Mouse (Mus musculus) mouse trophoblast stem cell (cell line): ENCODE measurements around the gene Vdac2.

Experiments
- in situ Hi-C, 2 experiments: fragments of 300-500 bp; cut with MseI, MboI; formaldehyde crosslinking; loops; 2 replicates in 1 of 2; 3 replicates in 1 of 2; pipeline ENCODE4 v1.15.1; 2025

The Vdac2 gene

DNA sequence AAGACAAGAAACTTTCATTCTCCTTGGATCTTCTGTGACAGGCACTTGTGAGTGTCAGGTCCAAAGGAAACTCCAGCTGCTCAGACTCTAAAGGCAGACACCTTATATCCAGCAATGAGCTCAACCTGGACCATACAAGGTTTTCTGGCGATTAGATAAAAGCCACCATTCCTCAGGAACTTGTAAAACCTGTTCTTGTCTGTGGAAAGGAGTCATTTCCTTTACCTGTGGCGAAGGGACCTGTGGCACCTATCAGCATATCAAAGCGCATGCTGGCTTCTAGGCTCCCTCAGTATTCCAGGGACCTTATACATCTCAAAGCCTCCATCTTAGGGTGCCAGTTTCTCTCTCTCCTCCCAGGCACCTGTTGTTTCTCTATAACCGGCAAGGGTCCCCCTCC is 7.6 kb upstream of the Vdac2 start:
- in situ Hi-C loops: no loop called here

DNA sequence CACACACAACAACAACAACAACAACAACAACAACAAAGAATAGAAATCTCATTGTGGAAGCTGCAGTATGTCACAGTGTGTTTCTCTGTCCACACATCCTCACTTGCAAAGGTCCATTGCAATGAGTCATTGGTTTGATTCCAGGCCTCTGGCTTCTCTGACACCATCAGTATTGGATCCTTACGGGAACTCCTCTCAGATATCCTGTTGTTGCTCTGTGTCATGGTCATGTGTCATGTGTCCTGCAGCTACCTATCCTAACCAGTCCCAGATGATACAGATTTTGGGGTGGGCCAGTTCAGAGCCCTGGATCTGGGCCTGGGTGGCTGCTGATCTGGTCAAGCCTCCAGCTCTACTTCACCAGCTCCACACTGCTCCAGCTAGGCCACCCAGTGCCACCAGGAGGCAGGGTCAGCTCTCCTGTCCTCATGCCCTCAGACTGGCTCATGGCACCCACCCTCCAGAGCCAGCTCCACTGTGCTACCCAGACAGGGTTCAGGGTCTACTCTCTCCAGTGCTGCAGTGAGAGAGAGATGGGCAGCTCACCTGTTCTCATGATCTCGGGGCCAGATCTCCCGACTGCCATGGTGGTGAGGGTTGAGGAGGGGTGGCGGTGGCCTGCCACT is 4.0 kb upstream of the Vdac2 start:
- in situ Hi-C loops: no loop called here

DNA sequence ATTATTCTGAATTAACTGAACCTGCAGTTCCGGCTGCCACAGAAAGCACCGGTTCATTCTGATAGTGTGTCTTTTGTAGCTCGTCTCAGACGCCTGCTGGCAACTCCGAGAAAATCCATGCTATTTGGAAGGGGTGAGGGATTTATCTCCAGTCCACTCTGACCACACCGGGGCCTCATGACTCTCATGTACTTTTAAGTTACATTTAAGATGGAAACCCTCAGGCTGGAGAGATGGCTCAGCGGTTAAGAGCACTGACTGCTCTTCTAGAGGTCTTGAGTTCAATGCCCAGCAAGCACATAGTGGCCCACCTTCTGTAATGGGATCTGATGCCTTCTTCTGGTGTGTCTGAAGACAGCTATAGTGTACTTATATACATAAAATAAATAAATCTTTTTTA is 2.7 kb upstream of the Vdac2 start:
- in situ Hi-C loops: no loop called here

DNA sequence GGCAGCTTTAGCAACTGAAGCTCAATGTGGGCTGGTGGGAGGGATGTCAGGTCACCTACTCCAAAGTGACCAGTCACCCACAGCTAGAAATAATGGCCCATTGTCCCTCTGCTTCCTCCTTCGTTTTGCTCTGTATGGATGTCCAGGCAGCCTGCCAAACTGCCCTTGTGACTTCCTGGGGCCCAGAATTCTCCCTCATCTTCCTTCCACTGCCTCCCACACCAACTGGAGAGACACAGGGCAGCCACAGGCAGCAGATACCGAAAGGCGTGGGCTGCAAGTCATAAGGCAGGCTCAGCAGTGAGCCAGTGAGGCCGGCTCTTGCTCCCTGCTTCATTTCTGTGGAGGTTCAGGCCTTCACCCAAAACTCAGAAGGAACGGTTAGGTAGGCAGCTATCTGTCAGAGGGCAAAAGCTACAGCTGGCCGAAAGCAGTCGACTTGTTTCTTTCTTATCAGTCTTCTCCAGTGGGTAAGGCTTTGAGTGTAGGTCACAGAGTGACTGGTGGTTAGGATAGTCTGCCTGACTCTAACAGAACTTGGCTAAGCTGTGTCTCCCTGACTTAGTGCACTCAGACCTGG is 2.2 kb upstream of the Vdac2 start:
- in situ Hi-C loops: no loop called here

DNA sequence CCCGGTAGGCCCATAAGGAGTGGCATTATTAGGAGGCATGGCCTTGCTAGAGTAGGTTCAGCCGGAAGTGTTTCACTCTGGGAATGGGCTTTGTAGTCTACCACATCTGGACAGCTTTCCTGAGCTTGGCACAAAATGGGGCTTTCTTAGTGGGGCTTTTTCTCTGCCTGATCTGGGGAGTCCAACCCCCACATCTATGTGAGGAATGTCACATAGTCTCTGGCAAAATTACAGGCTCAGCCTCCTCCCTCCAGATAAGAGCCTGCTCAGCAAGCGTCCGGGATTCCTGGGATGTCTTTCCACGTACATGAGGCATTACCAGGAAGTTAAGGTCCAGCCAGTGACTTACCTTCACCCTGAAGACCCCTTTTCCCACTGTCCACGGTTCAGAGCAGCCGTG is 1.1 kb upstream of the Vdac2 start:
- in situ Hi-C loops: no loop called here

DNA sequence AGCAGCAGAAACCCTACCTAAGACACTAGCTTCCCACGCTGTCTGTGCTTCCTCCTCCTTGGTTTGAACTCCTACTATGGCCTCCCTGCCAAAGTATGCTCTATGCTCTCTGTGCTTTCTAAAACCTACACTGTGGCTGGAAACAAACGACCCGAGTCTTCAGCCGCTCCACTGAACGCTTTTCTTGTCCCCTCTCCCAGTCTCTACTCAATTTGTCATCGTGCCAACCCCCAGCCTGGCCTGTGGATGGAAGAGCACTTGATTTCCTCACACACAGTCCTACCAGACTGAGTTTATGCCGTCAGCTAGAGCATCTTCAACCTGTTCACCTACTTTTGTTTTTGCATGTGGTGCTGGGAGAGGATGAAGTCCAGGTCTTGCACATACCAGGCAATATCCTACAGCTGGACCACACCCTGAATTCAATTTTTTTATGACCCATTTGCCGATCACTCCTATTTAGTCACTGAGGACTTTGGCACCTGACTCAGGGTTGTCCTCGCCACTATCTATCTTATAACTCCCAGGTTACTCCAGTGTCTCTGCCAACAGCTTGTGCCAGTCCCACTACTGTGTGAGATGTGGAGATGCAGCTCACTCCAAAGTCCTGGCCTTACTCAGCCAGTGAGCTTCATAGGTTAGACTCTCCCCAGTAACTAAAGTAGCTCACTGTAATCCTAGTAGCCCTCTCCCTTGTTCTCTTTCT is 901 bp downstream of the Vdac2 start:
- in situ Hi-C loops: no loop called here

DNA sequence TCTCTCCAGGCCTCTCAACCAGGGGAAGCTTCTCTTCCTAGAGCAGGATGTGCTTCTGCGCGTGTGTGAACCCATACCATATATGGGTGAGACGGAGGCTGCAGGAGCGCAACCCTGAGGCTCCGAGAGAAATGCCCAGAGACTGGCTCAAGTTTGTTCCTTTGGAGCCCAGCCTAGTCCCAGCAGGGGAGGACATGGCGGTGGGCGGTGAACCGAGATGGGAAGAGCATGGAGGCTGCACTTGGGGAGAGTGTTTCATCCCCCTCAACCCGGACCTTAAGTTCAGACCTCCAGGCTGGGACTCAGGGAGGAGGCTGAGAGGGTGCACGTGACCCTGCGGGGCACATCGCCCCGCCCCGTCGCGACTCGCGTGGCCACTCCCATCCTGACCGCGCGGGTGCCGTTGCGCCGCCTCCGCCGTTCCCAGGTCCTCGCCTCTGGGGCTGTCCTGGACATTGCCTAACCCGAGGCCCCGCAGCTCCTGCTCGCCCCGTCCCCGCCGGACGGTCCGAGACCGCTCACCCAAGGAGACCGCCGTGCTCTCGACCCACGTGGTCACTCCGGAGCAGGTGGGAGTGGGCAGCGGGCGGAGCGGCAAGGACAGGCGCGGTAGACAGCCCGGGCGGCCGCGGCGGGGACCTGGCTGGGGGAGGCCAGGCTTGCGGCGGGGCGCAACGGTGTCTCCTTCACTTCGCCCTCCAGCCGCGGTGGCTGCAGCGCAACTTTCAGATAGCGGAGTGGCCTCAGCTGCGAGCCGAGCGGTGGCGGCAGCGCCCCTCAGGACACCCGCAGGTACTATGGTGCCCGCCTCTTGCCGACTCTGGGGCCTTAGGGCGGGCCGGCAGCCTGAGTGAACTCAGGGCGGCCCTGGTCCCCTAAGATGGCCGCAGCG is 6.1 kb downstream of the Vdac2 start:
- in situ Hi-C loops: no loop called here

DNA sequence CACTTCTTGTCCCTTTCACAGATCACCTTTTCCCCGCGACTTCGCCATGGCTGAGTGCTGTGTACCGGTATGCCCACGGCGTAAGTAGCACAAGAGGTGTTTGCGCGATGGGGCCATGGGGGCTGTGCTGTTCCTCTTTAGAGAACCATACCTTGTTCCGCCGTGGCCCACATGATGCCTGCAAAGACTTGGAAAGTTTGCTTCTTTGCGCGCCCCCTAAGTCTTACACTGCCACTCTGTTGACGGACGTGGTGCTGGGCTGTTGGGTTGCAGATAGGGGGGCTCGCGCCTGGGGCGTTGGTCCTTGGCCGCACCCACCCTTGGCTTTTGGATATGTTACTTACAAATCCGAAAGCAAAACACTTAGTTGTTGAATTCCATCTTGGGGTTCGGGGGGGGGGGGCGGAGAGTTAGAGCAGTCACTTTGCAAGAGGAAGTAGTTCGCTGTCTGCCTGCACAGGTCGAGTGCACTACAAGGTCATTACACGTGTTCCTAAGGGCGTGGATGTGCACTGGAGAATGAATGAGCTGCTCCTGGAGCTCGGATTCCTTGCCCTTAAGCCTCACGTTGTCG is 6.9 kb downstream of the Vdac2 start:
- in situ Hi-C loops: no loop called here

DNA sequence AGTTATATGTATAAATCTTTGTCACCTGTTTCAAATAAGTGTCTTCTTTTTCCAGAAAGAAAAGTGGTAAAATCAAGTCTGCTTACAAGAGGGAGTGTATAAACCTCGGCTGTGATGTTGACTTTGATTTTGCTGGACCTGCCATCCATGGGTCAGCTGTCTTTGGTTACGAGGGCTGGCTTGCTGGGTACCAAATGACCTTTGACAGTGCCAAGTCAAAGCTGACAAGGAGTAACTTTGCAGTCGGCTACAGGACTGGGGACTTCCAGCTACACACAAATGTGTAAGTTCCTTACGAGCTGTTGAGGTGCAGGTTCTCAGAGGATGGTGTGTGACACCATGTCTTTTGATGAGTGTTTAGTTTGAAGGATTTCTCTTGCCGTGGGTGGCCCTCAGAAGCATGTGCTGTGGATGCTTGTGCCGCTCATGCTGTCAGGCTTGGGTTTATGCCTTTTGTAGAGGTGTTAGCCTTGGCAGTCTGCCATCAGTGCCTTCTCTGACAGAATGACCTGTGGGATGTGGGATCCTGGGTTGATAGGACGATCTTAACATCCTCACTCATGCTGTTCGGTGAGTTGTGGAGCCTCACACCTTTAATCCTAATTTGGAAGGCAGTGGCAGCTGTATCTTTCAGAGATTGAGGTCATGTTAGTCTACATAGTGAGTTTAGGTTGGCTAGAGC is 13.4 kb downstream of the Vdac2 start:
- in situ Hi-C loops: no loop called here

DNA sequence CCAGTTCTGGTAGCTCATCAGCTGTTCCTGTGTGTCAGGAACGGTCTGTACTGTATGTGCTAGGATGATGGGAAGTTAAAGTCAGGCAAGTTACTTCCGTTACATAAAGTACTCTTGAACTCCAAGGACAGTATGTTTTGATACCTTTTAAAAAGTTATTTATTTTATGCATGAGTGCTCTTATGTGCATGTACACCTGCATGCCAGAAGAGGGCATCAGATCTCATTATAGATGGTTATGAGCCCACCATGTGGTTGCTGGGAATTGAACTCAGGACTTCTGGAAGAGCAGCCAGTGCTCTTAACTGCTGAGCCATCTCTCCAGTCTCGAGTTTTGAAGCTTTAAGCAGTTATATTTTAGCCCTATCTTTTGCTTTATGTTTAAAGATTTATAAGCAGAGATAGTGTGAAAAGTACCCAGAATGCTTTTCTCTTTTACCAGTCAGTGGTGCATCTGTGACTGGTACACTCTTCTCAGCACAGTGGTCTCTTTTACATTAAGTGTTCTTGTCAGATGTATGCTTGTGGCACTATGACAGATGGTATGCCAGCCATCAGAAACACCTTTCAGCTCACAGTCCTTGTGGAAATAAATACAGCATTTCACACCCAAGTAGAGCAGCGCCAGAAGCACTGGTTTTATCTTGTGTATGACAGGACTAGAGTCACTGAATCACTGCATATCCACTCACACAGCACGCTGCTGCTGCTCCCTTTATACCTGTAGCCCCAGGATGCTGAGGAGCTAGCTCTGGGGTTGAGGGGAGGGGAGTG is 17.0 kb downstream of the Vdac2 start:
- in situ Hi-C loops: no loop called here

DNA sequence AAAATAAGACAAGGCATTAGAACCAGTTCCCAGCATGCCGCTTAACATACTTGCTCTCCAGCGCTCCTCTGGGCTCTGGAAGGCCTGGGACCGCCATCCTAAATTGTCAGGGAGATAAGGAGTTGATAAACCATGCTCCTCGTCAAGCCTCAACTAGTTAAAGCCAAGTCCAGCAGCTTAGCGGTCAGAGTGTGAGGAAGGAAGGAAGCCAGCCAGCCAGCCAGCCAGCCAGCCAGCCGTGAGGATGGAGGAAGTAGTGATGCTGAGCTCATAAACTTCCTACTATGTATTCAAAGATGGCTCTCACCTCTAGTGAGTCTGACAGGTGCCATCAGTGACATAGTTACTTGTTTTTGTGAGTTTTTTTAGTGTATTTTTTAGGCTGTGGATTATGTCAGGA is 18.2 kb downstream of the Vdac2 start:
- in situ Hi-C loops: no loop called here

DNA sequence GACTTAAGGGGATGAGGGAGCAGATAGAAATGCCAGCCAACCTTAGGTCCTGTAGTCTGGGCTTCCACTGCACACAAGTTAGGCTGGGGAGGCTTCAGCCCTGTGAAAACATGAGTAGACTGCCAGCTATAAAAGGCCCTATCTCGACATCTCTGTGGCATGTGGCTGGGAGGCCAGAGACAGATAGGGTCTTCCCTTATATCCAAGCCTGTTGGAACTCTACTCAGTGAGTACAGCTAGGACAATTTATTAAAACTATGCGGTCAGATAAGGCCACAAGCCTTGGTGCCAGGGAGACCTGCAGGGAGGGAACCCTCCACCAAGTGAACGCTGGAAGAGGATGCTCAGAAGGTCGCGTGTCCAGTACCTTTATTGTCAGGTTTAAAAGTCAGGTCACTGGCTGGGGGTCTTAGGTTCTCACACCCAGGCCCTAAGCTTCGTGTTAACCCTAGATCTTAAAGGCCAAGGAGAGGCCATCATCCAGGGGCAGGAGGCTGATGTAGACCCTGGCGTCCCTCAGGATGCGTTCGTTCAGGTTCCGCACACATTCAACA is 21.9 kb downstream of the Vdac2 start:
- in situ Hi-C loops: no loop called here

DNA sequence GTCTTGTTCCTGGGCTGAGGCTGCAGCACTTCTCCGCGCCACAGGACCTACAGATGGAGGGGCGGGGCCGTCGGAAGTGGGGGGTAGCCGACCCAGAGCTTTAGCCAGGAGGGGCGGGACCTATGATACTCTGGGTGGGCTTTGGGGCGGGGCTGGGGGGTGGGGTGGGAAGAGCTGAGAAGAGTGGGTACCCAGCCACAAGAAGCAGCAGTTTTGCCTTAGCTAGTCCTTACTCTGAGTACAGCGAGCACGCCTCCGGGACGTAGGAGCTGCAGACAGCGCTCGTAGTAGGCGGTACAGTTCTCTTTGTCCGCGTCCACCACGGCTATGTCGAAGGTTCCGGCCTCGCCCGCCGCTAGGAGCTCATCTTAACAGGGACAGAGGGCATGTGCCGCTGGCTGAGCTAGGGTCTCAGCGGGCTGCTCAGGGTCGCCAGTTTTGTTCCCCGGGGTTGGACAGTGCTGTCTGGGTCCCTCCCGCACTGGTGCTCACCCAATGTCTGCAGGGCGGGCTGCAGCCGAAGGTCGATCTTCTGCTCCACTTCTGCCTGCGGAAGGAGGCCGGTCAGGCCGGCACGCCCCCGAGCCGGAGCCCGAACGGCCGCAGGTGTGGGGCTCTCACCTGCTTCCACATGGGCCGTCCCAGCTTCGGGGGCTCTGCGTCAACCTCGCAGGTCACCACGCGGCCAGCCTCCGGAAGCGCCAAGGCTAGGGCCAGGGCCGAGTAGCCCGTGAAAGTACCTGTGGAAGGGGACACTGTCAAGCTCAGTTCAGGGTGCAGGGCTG is 22.5 kb downstream of the Vdac2 start:
- in situ Hi-C loops: no loop called here

DNA sequence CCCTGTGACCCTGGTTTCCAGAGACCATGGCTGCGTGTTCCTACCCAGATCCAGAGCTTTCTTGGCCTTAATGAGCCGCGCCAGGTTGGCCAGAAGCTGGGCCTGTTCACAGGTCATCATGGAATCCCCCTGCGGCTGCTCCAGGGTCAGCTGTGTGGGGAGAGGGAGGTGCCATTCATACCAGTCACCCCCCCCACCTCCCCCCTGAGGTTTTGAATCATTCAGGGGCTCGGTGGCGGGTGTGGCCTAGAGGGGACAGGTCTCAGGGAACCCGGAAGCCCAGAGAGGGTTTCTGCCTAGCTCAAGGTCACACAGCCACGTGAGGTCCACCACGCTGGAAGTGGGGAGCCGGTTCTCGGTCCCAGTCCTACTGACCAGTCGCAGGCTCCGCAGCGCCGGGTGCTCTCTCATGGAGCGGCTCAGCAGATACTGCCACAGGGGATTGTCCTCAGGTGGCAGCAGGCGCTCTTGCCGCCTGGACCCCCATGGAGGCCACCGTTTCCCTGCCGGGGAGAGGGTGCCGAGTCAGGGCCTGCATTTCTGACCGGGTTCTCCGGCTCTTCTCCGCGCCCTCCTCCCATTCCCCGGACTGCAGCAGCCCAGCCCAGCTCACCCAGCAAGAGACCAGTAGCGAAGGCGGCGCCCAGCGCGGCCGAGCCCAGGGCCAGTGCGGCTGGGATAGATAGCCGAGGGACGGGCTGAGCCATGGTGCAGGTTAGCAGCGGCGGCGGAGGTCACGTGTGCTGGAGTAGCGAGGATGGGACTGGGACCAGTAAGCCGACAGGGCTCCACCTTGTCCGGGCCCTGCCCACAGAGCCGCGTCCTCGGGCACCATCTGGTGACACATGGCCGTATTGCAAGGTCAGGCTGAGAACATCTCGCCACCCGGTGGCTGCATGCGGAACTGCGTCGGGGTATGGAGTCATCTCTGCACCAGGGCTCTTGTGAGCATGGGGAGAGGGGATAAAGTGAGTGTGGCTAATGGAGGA is 23.4 kb downstream of the Vdac2 start, which contains the start of gene Comtd1:
Comtd1 (minus strand) TSS at position 812 of the 989 bp plus-strand sequence.
- in situ Hi-C loops: no loop called here

DNA sequence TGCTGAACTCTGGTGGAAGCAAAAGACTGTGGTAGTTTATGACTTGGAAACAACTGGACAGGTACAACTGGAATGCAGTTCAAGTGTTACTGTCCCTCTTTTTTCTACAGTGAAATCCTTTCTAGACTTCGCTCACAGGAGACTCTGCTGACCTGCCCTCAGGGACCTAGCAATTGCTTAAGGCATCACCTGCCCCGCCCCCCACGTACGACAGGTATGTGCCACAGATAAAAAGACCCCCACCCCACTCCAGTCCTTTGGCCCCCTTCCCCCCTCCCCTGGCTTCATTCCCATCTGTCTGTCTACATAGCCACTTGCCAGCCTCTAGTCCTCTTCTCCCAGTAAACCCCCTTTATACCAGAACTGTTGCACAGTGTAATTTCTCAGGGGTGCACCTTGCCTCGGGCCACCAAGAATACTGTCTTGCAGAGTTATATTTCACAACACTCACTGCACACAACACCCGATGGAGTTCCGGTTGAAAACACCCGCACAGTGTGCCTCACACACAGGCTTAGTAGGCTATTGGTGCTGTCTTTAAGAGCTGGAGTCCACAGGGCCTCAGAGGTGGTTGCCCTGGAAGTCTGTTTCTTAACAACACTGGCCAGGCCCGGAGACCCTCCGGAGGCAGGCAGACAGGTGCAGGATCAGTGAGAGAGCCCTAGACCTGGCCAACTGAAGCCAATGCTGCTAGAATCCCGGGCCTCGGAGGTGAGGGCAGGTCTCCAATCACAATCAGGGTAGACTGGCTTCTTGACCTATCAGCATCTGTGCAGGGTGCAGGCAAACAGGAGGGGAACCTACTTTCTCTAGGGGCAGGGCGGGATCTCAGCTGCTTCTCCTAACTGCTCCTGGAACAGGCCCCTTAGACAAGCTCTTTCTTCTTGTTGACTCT is 24.7 kb downstream of the Vdac2 start:
- in situ Hi-C loops: no loop called here

DNA sequence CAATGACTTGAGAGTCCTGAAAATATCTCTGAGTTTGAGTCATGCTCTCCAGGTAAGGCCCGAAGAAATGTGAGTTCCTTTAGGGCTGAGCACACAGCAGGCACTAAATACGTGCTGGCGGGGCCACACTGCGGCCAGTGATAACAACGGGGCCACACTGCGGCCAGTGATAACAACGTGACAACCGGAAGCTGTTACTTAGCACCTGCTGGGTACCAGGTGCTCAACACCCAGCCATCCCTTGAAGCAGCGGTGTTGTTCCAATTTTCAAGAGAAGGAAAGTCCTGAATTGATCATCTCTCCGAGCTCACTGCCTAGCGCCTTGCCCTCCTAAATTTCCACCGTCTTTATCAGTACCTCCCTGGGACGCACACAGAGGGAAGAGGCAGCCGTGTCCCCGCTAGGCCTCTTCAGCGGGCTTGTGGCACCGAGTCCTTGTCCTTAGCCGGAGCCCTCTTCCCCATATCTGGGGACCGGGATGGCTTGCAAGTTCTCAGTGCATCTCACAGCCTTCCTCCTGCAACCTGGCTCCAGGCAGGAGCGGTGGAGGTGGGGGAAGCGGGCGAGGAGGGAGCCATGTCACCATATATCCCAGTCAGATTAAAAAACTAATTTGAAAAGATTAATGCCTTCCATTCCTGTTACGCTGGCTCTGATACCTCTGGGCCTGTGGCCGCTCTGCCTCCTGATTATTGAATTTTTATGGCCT is 25.5 kb downstream of the Vdac2 start:
- in situ Hi-C loops: no loop called here
